Comparison of ENCODE assay signal across 20 mouse cellular contexts in genomic region chr19:47565031-47565654, GRCm38 (mm10). TPM values are rescaled to one million over a fixed set of nuclear protein-coding genes. Genes with fewer than 3 reads are reported as not detected.
A peak's percentile ranks its signal among the peaks of the same experiment; 100 is the strongest.
DNase-seq lines count a peak whose midpoint lies in the region; ATAC-seq and TF ChIP-seq lines count a peak whose summit lies in the region.
"Had no signal": no experiment of that assay in that cellular context is flagged by ENCODE, and none has a peak within 500 bp of the region (broad histone marks: within the 10 kb centered on the region; RNA-seq: fewer than 3 reads in every experiment).

No protein-coding gene starts in this region.

- 20% methylated on average over 17 of the region's 17 CpGs for WGBS in midbrain, embryonic 13.5 days

- peak overlapping the region; percentile 14; the same call in 1 of the 2 replicates for H3K4me2 ChIP-seq in midbrain, embryonic 13.5 days (replicated peaks)
- H3K4me2 ChIP-seq: hindbrain, embryonic 15.5 days; liver, embryonic 11.5 days; neural tube, embryonic 13.5 days had no signal

- peak; percentile 36 for DNase-seq in embryo, embryonic 11 days
- DNase-seq in embryo, embryonic 9.5 days (ENCODE audit: extremely low spot score), result no peak
- DNase-seq in kidney, postnatal 4 days, result peak; percentile 21 to 34
- no peak for DNase-seq in kidney, adult 9 months
- DNase-seq in brain, embryonic 14.5 days (ENCODE audit: low read depth), result peak; percentile 67
- no peak for DNase-seq in layer of hippocampus, adult 9-11 months
- no peak for DNase-seq in adrenal gland, postnatal 36 days
- DNase-seq: adrenal gland, adult 2 months; cerebellum, adult 11-12 months; gastrocnemius, postnatal 36 days; heart, postnatal 10 days; kidney, adult 18-20 months; thymus, postnatal 25 days had no signal

- peaks cover 17% of the 10 kb centered on the region for H3K4me1 ChIP-seq in midbrain, embryonic 13.5 days (replicated peaks)

- no peak for TF ChIP-seq CTCF in brain, embryonic 14.5 days (IDR thresholded peaks at IDR 0.05; ENCODE audit: borderline replicate concordance, extremely low read depth, insufficient read depth, insufficient read length)

- H3K27me3 ChIP-seq in midbrain, embryonic 13.5 days, result peaks cover 55% of the 10 kb centered on the region
- H3K27me3 ChIP-seq: hindbrain, embryonic 15.5 days; neural tube, embryonic 13.5 days had no signal

- no peak for TF ChIP-seq POLR2A in brain, embryonic 14.5 days (IDR thresholded peaks at IDR 0.05; ENCODE audit: borderline replicate concordance, extremely low read depth, insufficient read depth, insufficient read length, poor library complexity, severe bottlenecking)

- H3K9ac ChIP-seq in midbrain, embryonic 13.5 days (replicated peaks), result peak overlapping the region; percentile 25
- H3K9ac ChIP-seq: hindbrain, embryonic 15.5 days; neural tube, embryonic 13.5 days had no signal

- no peak overlapping the region for H3K4me3 ChIP-seq in midbrain, embryonic 13.5 days (replicated peaks)
- H3K4me3 ChIP-seq: heart, embryonic 10.5 days; hindbrain, embryonic 15.5 days; neural tube, embryonic 13.5 days had no signal

- H3K27ac ChIP-seq in midbrain, embryonic 13.5 days, result 0 out of 2 replicates have a peak overlapping the region, but pooled peaks have one; percentile 49
- H3K27ac ChIP-seq: heart, embryonic 10.5 days; hindbrain, embryonic 15.5 days; neural tube, embryonic 13.5 days; stomach, postnatal 0 days had no signal

- no peaks in the 10 kb centered on the region for H3K9me3 ChIP-seq in midbrain, embryonic 13.5 days
- H3K9me3 ChIP-seq: heart, embryonic 10.5 days; hindbrain, embryonic 15.5 days; neural tube, embryonic 13.5 days had no signal

- peak; percentile 69 for ATAC-seq in midbrain, embryonic 13.5 days
- ATAC-seq: forebrain, embryonic 14.5 days had no signal

- H3K36me3 ChIP-seq in midbrain, embryonic 13.5 days, result no peaks in the 10 kb centered on the region
- H3K36me3 ChIP-seq: heart, embryonic 10.5 days; hindbrain, embryonic 15.5 days; neural tube, embryonic 13.5 days had no signal

RNA-seq across cellular contexts. Expression of gene Slk, which starts 14.3 kb away (rescaled TPM):
- 20.0 and 23.7 TPM in 2 replicates for polyA plus RNA-seq in brain, embryonic 14.5 days (2012; rRNA removed)
- 6.5 and 7.4 TPM in 2 replicates for polyA plus RNA-seq in midbrain, embryonic 13.5 days (2015; fragmentation: Nextera tagmentation; extraction: Ambion mirVana)
- total RNA-seq in adrenal gland, postnatal 36 days (2021), result 10 to 100 TPM; 38.1 to 46.8 TPM

RNA-seq across cellular contexts. Expression of gene Stn1, which starts 27.8 kb away (rescaled TPM):
- polyA plus RNA-seq in brain, embryonic 14.5 days (2012; rRNA removed), result 23.9 and 24.8 TPM in 2 replicates
- 30.2 and 36.3 TPM in 2 replicates for polyA plus RNA-seq in midbrain, embryonic 13.5 days (2015; fragmentation: Nextera tagmentation; extraction: Ambion mirVana)
- total RNA-seq in adrenal gland, postnatal 36 days (2021), result 10 to 100 TPM; 12.9 to 14.7 TPM

Comparison
In these comparisons a context has a peak if more than half of its experiments do, and no peak if none do; other contexts are left out.
1. DNase-seq: peak in embryo, embryonic 11 days (single experiment), kidney, postnatal 4 days (2 of 2) and brain, embryonic 14.5 days (single experiment); none in embryo, embryonic 9.5 days (single experiment), kidney, adult 9 months (single experiment), layer of hippocampus, adult 9-11 months (single experiment) and adrenal gland, postnatal 36 days (0 of 2).